Mouse (Mus musculus) megakaryocyte, embryonic 14.5 days (primary cell): ENCODE data around the gene Wdr17.

ENCODE experiments used
- FLI1 ChIP-seq: IDR thresholded peaks from 2 replicates; pipeline ENCODE4 v1.6.1; 2012; ENCODE audit warnings: low read length, inconsistent platforms, mixed read lengths
- GATA1 ChIP-seq: IDR thresholded peaks from 3 replicates; pipeline ENCODE4 v1.6.1; 2012; ENCODE audit warnings: mixed read lengths, low read length, inconsistent platforms, borderline replicate concordance

DNA sequence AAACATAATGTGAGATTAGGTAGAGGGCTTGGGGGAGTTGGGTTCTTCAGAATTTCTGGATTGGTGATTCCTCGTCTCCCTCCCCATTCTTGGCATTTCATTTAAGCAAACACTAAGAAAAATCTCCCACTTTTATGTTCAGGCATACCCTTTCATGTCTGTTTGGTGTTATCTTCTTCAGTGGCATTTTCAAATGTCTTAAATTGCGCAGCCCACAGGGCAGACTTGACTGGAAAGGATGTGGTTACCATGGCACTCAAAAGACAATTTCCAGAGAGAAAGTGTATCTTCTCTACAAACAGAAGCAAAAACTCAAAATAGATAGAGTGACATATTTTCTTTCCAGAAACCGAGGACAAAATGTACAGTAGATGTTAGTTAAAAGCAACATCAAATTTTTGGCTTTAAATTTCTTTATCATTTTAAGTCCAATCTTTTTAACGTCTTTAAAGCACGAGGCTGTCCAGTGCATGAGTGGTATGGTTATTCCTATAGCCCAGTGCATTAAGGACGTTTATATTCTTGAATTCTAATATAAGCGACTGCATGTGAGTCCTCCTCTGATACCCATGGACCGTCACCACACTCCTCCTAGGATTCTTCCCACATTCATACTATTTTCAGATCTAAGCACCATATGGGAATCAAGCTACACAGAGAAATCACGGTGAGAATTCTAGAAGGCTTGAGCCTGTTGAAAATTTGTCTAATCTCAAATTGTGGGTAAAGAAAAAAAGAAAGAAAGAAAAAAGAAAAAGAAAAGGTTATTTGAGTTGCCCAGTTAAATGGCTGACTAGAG is at the start of gene Wdr17:
- TF ChIP-seq GATA1 (no peak), FLI1 (no peak)
